Mouse (Mus musculus): ENCODE results near the gene Olfr1413. TPM values are rescaled to one million over a fixed set of nuclear protein-coding genes. Genes with fewer than 3 reads are reported as not detected.

Olfr1413 gene
- not detected for total RNA-seq (2021)
- long read RNA-seq, experiment 1: 0 reads
- long read RNA-seq, experiment 2: 0 reads

DNA sequence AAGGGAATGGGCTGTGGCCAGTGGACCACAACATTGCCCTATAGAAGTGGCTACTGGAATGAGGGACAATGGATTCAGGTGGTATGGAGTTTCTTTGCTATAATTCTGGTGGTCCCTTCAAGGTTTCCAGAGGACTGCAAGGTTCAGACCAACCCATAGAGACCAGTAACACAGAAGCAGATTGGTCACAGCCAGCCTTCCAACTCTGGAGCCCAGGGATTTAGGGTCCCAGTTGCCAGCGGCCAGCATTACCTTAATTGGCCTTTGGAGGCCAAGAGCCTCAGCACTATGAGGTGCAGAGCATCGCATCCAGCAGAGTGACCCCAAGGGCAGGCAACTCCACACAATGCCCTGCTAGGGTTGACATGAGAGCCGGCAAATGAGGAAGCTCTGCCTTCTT, at the start of gene Olfr1413:
Olfr1413 (plus strand) TSS at position 301 of the 400 bp plus-strand sequence.
- DNase-seq: no peak

DNA sequence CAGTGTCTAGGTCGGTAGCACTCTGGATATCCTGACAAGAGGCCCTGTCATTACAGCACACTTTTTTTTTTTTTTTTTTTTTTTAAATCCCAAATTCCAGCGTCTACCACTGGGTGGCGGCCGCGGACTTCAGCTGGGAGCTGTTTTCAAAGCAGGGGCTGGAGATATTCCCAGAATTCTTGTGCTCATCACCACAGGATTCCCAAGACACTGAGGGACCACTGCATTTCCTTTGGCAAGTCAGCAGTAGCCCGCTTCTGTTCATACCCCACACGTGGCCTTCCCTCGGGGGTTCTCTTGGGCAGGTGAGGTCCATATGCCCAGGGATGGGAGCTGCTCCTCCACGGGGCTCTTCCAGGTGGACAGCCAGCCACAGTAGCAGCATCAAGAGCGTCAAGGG, 49.7 kb upstream of the Olfr1413 start:
- peak; percentile 25 to 50 for DNase-seq

DNA sequence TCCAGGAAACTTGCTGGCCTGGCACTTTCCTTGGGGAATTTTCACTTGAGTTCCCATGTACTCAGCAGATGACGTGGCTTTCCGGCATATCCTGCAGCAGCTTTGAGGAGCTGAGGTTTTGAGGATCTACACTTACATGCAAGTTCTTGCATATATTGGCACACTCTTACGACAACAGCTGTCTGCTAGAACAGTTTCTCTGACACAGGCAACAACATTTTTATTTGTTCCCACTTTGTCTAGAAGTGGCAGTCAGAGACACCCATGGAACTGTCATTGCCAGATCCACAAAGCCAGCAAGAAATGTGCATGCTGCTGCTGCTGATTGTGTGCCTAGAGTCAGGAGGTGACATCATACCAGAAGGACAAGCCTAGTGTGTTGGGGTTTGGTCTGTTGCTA, 47.4 kb upstream of the Olfr1413 start:
- DNase-seq: no peak

DNA sequence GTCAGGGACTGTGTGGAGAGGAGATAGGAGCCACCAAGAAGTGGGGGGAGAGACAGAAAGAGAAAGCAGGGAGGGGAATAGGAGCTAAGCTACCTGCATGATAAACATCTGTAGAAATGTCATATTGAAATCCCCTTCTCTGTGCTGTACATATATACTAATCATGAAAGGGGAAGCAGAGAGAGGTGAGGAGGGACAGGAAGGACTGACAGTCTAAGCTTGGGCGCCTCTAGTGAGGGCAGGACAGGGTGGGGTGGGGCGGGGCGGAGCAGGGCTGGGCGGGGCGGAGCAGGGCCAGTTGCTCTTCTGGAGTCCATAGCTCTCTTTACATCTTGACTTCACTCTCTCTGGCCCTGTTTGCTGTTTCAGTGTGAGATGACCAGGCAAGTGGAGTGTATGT, 34.1 kb upstream of the Olfr1413 start:
- DNase-seq: no peak

DNA sequence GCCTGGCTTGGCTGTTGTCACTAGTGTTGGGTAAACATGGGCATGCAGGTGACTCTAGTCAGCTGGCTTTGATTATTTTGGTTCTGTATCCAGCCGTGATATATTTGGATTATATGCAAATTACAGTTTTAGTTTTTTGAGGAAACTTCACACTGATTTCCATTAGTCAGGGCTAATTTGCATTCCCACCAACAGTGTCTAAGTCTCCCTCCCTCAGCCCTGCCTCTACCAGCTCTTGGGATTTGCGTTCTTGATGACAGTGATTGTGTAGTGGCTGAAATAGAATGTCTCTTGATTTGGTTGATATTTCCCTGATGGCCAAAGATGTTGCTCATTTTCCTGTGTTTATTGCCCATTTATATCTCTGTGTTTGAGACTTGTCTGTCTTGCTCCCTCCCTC, 32.1 kb upstream of the Olfr1413 start:
- DNase-seq: no peak

DNA sequence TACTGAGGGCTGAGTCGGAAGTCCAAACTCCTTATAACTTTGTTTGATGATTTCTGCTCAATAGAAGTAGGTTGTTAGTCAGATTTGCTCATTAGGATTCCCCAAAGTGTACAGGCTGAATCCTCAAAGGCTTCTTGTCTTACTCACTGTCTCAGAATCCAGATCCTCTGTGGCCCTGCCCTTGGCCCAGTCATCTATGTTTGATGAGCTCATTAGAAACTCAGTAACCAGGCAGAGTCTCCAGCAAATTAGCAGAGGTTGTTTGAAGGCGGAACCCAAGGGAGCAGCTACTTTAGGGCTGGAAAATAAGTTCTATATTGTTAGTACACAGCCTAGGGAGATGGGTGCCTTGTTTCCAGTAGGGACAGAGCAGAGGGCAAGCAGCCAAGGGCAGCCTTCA, 25.2 kb upstream of the Olfr1413 start:
- peak; percentile 13 to 22 for DNase-seq

DNA sequence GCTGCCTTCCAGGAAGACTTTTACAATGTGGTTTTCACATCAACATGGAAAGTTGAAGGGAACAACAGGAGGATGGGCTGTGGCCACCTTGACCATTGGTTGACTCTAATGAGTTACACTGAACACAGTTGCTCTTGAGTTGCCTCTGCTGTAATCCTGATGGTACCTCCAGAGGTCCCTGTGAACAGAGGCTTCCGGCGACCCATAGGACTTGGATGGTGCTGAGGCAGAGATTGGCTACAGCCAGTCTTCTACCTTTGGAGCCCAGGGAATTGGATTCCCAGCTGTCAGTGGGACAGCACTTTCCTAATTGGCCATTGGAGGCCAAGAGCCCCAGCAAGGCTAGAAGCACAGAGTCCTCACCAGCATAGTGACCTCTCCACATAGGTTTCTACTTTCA, 14.4 kb downstream of the Olfr1413 start, which contains the start of gene Olfr1412:
Olfr1412 (plus strand) TSS at position 301 of the 400 bp plus-strand sequence.
- DNase-seq: no peak

DNA sequence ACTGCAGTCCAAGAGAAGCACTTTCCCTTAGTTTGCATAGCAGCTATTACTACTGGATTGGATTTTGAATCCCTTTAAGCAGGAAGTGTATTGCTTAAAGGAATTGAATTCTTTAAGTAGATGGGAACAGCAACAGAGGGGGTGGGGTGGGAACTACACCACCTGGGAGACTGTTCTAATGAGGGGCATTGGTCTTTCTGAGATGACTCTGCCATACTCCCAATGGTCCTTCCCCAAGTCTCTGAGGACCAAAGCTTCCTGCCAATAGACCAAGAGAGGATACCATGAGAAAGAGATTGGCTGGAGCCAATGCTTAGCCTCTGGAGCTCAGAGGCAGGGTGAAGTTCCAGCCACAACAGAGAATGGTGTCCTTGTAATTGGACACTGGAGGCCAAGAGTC, 23.0 kb downstream of the Olfr1413 start, which contains the start of gene Olfr1411:
Olfr1411 (plus strand) TSS at position 301 of the 400 bp plus-strand sequence.
- no peak for DNase-seq

DNA sequence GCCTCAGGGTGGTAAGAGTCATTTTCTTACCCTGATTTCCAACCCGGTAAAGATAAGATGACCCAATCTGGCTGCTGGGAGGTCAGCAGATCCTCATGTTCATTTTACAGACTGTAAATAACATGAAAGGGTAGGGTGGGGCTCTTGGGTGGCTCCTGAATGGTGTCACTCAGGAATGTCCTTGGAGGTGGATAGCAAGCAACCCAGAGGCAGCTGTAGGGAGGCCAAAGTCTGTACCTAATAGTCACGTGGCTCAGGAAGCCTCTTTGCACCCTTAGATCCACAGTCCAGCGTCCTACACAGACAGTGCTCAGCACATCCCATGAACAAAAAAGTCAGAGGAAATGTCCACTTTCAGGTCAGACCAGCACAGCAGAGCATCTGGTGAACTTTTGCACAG, 24.9 kb downstream of the Olfr1413 start:
- no peak for DNase-seq

DNA sequence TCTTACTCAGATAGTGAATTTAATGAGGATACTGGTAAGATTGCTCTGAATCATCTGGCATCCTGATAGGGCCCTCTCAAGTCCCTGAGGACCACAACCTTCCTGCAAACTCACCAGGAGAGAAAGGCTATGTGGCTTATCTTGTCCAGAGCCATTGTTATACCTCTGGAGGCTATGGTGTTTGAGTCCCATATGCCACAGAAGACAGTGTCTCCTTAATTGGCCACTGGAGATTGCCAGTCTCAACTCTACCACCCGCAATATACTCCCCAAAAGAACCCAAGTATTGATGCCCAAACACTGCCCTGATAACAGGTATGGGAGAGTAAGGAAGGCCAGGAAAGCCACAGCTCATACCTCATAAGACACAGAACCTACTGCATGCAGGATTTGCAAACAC, 34.4 kb downstream of the Olfr1413 start, which contains the start of gene Olfr1410:
Olfr1410 (plus strand) TSS at position 301 of the 400 bp plus-strand sequence.
- DNase-seq: no peak

DNA sequence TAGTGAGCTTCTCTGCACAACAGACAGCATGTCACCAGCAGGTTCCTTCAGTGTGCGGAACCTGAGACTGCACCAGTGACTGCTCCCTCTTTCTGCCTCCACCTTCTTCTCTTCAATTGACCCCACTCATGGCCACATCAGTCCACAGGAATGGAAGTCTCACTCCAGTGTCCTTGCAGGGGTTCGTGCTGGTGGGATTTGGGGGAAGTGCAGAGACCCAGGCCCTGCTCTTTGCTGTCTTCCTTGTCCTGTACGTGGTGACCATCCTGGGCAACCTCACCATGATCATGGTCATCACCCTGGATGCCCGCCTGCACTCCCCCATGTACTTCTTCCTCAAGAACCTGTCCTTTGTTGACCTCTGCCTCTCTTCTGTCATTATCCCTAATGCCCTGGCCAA, 36.6 kb downstream of the Olfr1413 start:
- DNase-seq: no peak

DNA sequence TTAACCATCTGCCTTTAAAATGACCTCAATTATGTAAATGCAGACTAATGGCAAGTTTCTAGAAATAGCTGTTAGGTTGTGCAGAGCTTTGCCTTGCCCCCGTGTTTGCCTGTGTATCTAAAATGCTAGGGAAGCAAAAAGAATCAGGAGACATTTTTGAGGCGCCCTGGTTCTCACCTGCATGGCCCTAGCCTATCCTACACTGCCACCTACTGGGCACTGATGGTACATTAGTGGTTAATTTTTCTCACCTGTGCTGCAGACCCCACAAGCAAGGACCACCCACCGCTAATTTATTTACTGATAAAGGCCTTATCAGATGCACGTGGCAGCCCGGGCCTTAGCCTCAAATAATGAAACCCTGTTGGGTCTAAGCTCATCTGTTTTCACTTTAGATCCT, 39.9 kb downstream of the Olfr1413 start:
- peak; percentile 38 to 59 for DNase-seq

DNA sequence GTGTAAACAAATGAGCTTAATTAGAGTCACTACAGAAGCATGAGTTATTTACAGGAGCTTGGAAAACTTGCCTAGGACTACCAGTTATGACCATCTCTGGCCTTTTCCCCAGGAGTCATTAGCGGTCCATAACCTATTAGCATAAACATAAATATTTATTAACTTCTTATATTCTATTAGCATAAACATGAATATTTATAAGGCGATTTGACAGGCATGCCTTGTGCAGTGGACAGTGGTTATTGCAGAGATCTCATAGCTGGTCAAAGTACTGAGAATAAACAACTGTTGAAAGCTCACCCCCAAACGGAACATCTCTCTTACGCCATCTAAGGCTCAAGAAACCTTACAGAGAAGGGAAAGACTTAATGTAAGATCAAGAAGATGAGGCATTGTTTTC, 42.1 kb downstream of the Olfr1413 start:
- DNase-seq: no peak

DNA sequence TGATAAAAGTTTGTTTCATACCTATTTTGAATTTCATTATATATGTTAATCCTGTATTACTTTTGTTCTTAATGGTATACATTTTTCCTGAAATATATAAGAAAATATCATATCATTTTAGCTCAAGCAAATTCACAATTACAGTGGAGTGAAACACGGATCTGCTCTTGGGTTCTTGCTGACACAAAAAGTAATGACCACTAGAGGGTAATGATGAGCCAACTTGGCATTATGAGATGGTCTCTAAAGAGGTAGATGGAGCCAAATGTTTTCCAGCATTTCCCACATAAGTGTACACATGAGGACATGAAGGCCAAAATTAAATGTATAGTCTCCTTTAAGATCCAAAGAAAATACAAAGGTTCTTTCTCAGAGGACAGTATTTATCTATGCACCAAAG, 43.4 kb downstream of the Olfr1413 start:
- DNase-seq: no peak

DNA sequence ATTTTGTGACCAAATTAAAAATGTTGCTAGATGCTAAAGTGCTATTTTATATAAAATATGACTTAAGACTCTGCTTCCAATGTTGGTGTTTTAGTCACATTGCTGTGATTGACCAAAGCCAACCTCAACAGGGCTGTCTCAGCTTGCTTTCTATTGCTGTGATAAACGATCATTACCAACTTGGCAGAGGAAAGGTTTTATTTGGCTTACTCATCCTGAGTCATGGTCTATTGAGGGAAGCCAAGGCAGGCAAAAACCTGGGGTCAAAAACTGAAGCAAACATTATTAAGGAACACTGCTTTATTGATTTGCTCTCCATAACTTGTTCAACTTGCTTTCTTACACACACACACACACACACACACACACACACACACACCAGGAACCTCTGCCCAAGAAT, 44.9 kb downstream of the Olfr1413 start:
- DNase-seq: no peak

DNA sequence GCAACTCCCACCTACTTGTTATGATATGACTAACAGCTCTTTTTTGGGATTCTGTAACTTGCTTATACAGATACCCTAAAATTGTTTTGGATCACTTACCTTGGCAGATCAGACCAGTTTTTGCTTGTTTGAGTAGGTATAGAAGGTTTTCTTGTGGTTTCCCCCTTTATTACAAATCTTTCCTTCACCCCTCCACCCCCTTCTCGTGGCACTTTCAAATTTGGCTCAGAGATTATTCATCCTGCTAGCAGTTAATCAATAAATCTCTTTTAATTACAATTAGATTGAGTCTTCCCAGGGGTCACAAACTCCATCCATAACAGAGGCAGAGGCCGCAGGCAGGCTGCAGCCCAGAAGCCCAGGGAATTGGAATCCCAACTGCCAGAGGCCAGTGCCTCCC, 46.4 kb downstream of the Olfr1413 start, which contains the start of gene Olfr12:
Olfr12 (plus strand) TSS at position 301 of the 400 bp plus-strand sequence.
- DNase-seq: no peak

DNA sequence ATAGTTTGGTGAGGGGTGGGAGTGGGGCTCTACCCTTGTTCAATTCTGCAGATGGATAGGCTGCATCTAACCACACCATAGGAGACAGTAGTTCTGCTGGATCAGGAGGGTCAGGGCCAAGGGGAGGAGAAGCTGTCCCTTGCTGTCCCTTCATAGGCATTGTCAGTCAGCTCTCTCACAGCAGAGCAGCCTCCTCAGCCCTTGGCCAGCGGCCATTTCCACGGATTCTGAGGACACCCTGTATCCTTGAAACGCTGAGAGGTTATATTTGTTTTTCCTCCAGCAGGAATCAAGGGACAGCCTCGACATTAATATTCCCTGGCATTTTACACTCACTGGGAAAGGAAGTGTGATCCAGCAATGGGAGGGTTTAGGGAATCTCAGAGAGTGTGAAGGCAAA, 47.2 kb downstream of the Olfr1413 start:
- DNase-seq: peak; percentile 89 to 93

Other genes starting within 250 kb of the Olfr1413 start
- gene Ndufa10, start 97.5 kb upstream of the Olfr1413 start, total RNA-seq (2021): 100 to 1,000 TPM; 385 to 397 TPM
- gene Olfr1416, start 86.2 kb upstream of the Olfr1413 start, total RNA-seq (2021): not detected
- gene Olfr1415, start 75.2 kb upstream of the Olfr1413 start, total RNA-seq (2021): not detected
- under 1 TPM in 1 of 2 experiments, not detected in 1; 0.10 TPM for gene Olfr1414, start 52.7 kb upstream of the Olfr1413 start, total RNA-seq (2021)
- not detected for gene Olfr1412, start 14.5 kb downstream of the Olfr1413 start, total RNA-seq (2021)
- gene Olfr1411, start 23.1 kb downstream of the Olfr1413 start, total RNA-seq (2021): not detected
- gene Olfr1410, start 34.5 kb downstream of the Olfr1413 start, total RNA-seq (2021): not detected
- not detected for gene Olfr12, start 46.5 kb downstream of the Olfr1413 start, total RNA-seq (2021)
- gene Cops9, start 70.7 kb downstream of the Olfr1413 start, total RNA-seq (2021): 100 to 1,000 TPM; 332 to 335 TPM
- gene Otos, start 77.5 kb downstream of the Olfr1413 start, total RNA-seq (2021): not detected

Data from adrenal gland, postnatal 36 days (tissue).